Mouse (Mus musculus) hematopoietic stem cell, adult 5-6 weeks (primary cell): ENCODE results near the gene Ccnf. TPM values are rescaled to one million over a fixed set of nuclear protein-coding genes. Genes with fewer than 3 reads are reported as not detected.

Source experiments
- ATAC-seq, 2 experiments: fragments of 125-278 bp in 1 of 2; replicated peaks in 1 of 2; 2 replicates each; pipeline ENCODE4 v1.8.0; 2016 to 2017; ENCODE audit warnings: inconsistent platforms in 2 of 2, mild to moderate bottlenecking in 2 of 2, moderate number of reproducible peaks in 2 of 2, low read depth in 1 of 2, moderate TSS enrichment in 1 of 2; ENCODE audit not compliant: low FRiP score in 2 of 2, poor library complexity in 2 of 2, severe bottlenecking in 2 of 2, insufficient read depth in 1 of 2, low TSS enrichment in 1 of 2
- total RNA-seq: library from RNA; stranded (forward); fragments of 172-1452, 232-1000 nt; gene quantifications from 2 replicates; pipeline ENCODE4 v1.2.3, GENCODE M21; 2017

The Ccnf gene
- 18.1 and 21.1 TPM in 2 replicates for total RNA-seq

DNA sequence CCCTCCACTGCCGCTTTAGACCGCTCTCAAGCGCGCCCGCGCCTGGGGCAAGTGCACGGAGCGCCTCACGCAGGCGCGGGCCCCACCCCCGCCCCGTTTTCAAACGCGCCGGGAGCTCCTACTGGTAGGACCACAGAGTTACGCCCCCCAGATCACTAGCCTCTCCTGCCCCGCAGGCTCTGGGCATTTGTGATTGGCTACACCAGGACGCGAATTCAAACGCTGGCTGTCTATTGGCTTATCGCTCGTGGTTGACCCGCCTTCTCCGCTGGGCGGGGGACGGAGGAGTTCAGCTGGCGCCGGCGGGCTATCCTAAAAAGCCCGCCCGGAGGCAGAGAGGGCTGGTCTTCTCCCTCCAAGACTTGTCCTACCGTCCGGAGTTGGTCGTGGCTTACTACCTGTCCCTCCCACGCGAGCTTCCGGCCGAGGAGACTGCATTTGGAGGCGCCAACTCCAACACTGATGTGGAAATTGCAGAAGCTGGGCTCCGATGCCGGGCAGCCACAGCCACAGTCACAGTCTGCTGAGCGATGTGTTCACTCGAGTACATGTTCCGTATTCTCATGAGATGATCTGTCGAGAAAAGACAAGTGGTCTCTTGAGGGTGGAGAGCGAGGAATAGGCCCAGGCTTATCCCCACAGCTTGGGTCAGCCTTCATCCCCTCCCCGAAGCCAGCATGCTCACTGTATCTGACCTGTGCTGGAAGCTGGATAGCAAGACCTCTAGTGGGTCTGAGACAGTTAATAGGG, at the start of gene Ccnf:
Gene Ccnf, minus strand, starts transcription at position 165 of the 750 bp plus-strand sequence.
- peak; percentile 99 to 100 for ATAC-seq

DNA sequence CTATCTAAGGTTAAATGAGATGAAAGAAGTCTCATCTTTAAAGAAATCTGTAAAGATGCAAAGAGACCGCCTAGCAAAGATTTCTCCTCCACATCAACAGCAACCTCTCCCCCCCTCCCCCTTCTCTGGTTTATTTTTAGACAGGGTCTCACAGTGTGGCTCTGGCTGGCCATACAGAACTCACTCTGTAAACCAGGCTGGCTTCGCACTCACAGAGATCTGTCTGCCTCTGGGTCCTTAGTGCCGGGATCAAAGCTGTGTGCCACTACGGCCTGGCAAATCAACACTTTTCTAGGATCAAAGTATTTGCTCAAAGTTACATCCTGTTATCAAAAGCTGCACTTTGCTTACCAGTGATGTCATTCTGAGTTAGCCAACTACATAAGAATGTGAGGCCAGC, 49.4 kb upstream of the Ccnf start:
- no peak for ATAC-seq

DNA sequence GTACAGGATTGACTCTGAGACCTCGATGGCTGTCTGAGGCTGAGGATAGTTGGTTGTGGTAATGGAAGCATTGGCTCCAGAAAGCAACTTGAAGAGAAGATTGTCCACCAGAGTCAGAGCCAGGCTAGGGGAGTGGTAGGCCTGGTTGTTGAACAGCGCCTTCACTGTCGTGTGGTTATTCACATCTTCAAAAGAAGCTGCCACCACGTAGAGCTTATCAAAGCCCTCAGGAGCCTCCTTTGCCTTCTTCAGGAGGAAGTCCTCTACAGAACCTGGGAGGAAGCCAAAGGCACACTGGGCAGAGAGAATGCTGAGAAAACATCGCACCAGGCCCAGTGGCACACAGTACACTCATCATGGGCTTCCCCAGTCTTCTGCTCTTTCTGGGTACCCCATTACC, 38.1 kb upstream of the Ccnf start:
- ATAC-seq: peak; percentile 30; a peak in 1 of 4 replicates

DNA sequence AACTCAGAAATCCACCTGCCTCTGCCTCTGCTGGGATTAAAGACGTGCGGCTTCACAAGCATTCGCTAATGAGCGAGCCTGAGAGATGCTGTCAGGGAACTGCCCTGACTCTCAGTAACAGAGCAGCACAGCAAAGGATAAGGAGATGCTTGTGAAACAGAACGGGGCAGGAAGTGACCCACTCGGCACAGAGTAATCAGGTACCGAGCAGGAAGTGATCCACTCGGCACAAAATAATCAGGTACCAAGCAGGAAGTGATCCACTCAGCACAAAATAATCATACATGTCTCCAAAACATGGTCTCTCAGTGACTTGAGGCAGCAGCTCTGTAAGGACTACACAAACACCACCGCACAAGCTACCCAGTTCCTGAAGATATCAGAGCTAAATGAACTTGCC, 37.2 kb upstream of the Ccnf start:
- no peak for ATAC-seq

DNA sequence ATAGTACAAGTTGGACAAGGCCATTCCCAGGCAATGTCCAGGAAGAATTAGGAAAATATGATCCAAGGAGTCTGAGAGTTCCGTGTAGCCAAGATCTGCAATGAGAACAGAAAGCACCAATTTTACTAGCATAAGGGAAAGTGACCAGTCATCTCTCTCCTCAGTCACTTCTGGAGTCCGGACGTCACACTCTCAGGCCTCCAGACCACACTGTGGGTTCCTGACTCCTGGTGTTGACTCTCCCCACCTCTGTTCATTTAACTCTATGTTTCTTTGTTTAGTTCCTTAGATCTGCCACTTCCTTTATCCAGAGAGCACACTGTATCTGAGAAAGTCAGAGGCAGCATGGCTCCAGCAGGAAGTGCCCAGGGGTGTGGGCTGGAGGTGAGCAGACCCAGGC, 34.4 kb upstream of the Ccnf start:
- ATAC-seq: peak; percentile 75 to 83

DNA sequence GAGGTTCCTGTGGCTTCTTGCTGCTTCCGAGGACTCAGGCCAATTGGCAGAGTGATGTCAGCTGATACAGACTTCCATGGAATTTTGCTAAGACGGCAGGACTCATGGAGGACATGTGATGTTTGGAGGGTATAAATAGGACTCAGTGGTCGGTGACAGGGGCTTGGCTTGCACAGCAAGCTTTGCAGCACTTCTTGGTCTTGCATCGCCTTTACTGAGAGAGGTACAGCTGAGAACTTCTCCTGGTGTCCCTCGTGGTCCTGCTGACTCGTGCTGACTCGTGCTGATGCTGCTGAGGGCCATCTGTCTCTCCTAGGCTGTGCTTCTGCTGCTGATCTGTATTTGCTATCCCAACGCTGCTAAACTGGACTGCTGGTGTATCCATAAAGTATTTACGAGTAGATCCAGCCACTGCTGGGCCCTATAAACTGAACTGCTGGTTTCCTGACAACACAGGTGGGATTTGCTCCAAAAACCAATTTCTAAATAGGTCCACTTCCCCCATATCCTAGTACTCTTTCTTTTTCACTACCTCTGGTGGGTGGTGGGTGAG, 32.1 kb upstream of the Ccnf start:
- no peak for ATAC-seq

DNA sequence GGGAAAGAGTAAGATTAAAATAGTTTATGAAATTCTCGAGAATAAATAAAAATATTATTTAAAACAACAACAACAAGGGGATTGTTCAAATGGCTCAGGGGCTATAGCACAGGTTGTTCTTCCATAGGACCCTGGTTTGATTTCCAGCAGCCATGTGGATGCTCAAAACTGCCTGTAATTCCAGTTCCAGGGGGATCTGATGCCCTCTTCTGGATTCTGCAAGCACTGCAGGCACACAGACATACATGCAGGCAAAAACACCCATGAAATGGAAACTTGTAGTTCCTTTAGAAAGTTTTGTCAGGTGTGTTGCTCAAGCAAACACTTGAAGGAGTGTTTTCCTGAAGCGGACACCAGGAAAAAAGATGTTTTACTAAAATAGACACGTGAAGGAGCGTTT, 31.4 kb upstream of the Ccnf start:
- ATAC-seq: no peak

DNA sequence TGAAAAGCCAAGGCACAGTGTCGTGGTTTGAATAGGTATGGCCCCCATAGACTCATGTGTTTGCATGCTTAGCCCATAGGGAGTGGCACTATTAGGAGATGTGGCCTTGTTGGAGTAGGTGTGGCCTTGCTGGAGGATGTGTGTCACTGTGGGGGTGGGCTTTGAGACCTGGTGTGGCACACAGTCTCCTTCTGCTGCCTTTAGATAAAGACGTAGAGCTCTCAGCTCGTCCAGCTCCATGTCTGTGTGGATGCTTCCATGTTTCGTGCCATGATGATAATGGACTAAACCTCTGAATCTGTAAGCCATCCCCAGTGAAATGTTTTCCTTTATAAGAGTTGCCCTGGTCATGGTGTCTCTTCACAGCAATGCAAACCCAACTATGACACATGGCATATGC, 28.6 kb upstream of the Ccnf start:
- no peak for ATAC-seq

DNA sequence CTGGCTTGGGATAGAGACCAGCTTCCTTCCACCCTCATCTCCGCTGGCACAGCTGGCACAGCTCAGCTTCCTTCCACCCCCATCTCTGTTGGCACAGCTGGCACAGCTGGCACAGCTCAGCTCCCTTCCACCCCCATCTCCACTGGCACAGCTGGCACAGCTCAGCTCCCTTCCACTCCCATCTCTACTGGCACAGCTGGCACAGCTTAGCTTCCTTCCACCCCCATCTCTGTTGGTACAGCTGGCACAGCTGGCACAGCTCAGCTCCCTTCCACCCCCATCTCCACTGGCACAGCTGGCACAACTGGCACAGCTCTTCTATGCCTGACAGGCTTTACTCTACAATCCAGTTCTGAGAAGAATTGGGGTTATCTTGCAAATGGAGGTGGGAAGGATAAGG, 15.8 kb upstream of the Ccnf start:
- peak; percentile 22 to 51; a peak in 2 of 4 replicates for ATAC-seq

DNA sequence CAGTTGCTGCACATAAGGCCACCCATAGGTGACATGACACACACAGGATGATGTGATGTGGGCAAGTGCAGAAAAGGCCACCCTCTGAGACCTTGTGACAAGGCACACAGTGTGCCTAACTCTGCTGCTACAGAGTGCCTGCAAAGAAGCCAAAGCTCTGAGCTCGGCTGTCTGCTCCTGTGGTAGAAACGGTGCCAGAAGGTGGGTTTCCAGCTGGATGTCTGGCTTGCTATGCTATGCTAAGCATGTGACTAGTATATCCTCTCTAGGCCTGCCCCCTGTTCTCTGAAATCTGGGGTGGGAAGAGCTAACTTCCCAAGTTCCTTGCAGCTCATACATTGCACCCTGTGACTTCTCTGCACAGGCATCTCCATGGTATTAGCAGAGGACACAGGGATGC, 13.5 kb upstream of the Ccnf start:
- no peak for ATAC-seq

DNA sequence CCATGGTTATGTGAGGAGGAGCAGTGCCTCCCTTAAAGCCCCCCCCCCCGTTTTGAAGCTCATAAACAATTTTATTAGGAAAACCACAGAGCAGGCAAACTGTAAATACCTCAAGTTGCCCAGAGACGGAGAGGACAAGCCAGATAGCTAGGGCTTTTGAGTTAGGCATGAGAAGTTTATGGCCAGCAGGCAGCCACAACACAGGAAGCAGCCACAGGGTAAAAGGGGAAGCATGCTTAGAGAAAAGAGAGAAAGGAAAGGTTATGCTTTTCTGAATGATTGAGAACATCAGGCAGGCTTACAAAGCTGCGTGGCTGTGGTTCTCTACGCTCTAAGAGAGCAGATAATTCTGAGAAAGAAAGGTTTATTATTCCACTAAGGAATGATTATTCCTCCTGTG, 9.2 kb upstream of the Ccnf start:
- ATAC-seq: peak; percentile 83 to 91

DNA sequence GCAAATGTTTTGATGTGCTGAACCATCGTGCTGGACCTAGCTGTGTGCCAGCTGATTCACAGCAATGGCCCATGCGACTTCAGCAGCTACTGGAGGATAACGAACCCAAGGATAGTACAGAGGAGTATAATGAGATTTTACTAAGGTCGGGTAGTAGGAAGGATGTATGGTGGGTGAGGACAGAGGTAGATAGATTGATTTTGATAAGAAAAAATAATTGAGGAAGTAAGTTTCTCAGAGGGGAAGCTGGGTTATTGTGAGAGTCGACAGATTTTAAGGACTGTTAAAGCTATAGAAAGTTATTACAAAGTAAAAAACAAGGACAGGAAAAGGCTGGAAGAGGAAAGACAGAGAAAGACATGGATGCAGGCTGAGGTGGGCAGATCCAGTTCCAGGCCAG, 8.4 kb upstream of the Ccnf start:
- peak; percentile 44 to 79 for ATAC-seq

DNA sequence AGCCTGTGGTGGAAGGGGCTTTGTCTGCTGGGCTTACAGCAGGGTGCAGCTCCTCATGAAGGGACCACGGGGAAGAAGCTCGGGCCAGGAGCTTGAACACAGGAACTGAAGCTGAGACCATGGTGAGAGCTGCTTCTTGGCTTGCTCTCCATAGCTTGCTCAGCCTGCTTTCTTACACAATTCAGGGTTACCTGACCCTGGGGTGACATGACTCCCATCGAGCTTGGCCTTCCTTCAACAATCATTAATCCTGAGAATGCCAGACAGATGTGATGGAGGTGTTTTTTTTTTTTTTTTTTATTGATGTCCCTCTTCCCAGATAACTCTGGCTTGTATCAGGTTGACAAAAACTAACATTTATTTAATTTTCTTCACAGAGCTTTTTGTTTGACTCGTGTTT, 7.7 kb upstream of the Ccnf start:
- ATAC-seq: no peak

DNA sequence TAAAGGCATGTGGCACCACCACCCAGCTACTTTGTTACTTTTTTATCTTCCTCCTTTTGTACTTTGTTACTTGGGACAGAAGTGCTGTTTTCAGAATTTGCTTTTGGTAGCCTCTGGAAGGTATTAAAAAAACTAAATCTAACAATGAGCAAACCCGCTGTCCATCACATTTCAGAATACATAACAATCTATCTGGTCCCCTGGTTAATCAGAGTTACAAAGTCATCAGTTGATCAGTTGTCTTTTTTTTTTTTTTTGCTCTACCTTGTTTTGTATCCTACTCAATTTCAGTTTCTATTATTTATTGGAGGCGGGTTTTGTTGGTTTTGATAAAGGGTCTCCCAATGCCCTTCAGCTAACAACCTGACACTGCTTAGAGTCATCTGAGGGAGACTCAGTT, 1.0 kb upstream of the Ccnf start:
- ATAC-seq: no peak

DNA sequence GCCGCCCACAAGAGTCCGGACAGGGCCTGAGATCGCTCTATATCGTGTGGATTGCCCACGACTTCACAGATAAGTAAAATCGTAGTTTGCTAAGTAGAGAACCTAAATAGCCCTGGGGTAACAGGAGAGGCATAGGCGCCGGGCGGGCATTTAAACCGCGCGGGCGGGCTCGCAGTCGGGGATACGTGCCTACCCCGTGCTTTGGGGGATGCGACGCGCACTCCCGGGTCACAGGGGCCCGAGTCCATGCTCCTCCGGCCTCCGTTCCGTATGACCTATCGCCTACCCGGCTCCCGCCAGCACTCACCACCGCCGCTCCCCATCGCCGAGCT, 330 bp downstream of the Ccnf start:
- ATAC-seq: no peak

DNA sequence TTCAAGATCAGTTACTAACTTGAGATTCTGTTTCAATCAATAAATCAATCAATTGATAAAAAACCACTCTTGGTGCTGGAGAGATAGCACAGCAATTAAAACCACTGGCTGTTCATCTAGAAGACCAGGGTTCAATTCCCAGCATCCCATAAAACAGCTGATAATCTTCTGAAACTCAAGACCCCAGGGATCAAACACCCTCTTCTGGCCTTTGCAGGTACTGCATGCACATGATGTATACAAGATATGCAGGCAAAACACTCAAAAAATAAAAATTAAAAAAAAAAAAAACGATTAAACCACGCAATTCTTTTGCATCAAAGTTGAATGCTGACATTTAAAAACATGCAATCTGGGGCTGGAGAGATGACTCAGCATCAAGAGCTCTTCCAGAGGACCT, 2.6 kb downstream of the Ccnf start:
- no peak for ATAC-seq

DNA sequence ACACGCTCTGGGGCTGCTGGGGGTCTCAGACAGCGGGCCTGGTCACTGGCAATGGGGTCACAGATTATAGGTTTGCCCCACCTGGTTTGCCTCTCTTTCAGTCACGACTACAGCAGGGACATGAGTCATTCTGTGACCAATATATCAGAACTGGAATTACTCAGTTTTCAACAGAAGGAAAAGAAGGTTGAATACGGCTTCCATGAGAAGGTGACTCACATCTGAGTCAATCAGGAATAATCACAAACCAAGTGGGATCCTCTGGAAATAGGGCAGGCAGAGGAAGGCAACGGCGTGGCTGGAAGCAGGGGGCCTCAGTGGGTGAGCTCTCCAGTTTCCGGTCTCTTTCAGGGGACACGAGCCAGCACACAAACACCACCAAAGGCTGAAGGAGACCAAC, 7.2 kb downstream of the Ccnf start:
- no peak for ATAC-seq

DNA sequence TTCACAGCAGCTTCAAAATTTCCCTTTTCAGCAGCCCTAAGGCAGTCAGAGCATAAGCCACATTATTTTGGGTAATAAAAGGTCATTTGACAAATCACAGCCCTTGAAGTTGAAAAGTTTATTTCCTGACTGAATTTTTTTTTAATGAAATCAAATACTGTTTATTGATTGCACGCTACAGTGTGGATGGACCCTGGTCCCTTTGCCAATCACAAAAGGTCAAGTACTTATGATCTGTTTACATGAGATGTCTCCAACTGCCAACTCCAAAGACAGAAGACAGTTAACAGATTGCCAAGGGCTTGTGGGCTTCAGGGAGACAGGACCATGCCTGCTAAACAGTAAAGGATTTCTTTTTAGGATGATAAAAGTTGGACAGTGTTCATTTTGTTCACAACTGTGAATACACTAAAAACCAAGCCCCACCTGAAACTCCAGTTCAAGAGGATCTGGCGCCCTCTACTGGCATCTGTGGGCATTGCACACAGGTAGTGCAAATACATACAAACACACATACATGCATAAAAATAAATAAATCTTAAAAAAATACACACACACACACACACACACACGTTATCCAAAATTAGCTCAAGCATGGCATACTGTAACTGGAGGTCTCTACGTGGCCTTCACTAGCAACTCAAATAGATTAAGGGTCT, 7.8 kb downstream of the Ccnf start:
- ATAC-seq: no peak

DNA sequence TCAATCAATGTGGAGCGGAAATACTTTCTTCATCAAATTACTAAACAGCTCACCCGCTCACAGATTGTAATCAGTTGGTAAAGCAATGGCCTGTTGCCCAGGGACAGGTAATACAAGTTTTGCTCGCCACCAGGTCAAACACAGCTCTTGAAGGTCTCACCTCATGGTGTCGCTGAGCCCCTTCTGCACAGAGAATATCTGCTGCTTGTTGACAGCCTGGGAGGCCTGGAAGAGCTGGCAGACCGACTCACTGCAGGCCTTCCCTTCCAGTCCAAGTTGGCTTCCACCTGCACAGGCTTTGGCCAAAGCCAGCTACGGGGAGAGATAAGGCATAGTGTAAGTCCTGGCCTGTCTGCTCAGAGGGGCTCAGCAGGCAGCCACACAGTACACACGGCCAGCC, 14.4 kb downstream of the Ccnf start:
- no peak for ATAC-seq
